Mouse (Mus musculus): ENCODE measurements around the gene Slit1. TPM values are rescaled to one million over a fixed set of nuclear protein-coding genes. Genes with fewer than 3 reads are reported as not detected.

The Slit1 gene
- total and polyA plus RNA-seq, 3 experiments: 0.16 to 0.30 TPM; not detected in 1

DNA sequence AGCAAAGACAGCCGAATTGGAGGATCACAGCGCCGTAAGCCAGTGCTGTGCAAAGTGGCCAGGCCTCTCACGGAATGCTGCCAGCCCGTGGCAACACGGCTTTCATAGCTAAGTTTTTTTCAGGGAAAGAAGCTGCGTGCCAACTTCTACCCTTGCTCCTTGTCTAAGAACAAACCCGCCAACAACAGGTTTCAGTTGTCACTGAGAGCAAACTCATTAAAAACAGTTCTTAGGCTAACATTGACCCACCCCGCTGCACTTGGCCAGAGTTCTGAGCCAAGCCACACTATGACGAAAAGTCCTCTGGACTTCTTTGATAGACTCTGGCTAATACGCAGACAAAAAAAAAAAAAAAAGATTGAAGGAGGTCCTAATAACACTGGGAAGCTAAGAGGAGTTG, 114.5 kb downstream of the Slit1 start:
- in situ Hi-C loops (cut with MboI; ENCODE audit: low pct_ligation_motif_present, low pct_unique_long_range_greater_than_20kb, low sequenced_read_pairs) (loop anchor here (10.0 kb wide), 1 partner anchor 324 kb away; no protein-coding TSS in a partner anchor), dilution Hi-C loops (cut with MboI; ENCODE audit: extremely low pct_ligation_motif_present, extremely low pct_unique_long_range_greater_than_20kb, low sequenced_read_pairs) (no loop called here)
- peaks cover 3% of the 10 kb centered on the region for H3K9me3 ChIP-seq (replicated peaks; ENCODE audit: low read length)
- no peaks in the 10 kb centered on the region for H3K36me3 ChIP-seq (replicated peaks in 1 of 2; ENCODE audit: control insufficient read depth in 1 of 2, insufficient read depth in 1 of 2, low read length in 1 of 2)
- no peak overlapping the region for H3K27ac ChIP-seq (ENCODE audit: insufficient read depth, low read depth)
- DNase-seq (ENCODE audit: extremely low read depth): no peak
- peaks cover 30% of the 10 kb centered on the region for H3K27me3 ChIP-seq (replicated peaks)
- TF ChIP-seq MEF2A (IDR thresholded peaks at IDR 0.05; ENCODE audit: borderline replicate concordance, low read depth, low read length) (no peak), RCOR1 (conservative IDR thresholded peaks at IDR 0.05; ENCODE audit: low read depth, low read length) (no peak), BHLHE40 (IDR thresholded peaks at IDR 0.05; ENCODE audit: low read depth, low read length) (no peak), E2F4 (IDR thresholded peaks at IDR 0.05; ENCODE audit: insufficient replicate concordance, low read depth, low read length) (no peak), TBP (conservative IDR thresholded peaks at IDR 0.05; ENCODE audit: low read depth, low read length) (no peak), ZNF384 (IDR thresholded peaks at IDR 0.05; ENCODE audit: low read depth, low read length) (no peak), JUND (conservative IDR thresholded peaks at IDR 0.05; ENCODE audit: low read depth, low read length) (no peak), CHD2 (IDR thresholded peaks at IDR 0.05; ENCODE audit: low read length) (no peak), MYC (IDR thresholded peaks at IDR 0.05; ENCODE audit: low read depth, low read length) (no peak), ZKSCAN1 (IDR thresholded peaks at IDR 0.05; ENCODE audit: borderline replicate concordance, low read depth, low read length) (no peak), MAX (IDR thresholded peaks at IDR 0.05; ENCODE audit: low read length) (no peak), CHD1 (IDR thresholded peaks at IDR 0.05; ENCODE audit: low read depth, low read length) (no peak), ETS1 (conservative IDR thresholded peaks at IDR 0.05; ENCODE audit: low read depth, low read length) (no peak), NELFE (IDR thresholded peaks at IDR 0.05; ENCODE audit: low read depth, low read length) (no peak)
- H3K4me1 ChIP-seq (ENCODE audit: control insufficient read depth in 1 of 2, insufficient read depth in 2 of 2): peaks cover 4% of the 10 kb centered on the region in 2 experiments; a peak in 3 of 4 replicates
- H3K4me3 ChIP-seq (replicated peaks in 1 of 3; ENCODE audit: low read depth in 2 of 3, low read length in 2 of 3, poor library complexity in 1 of 3): no peak overlapping the region
- no peak overlapping the region for H3K9ac ChIP-seq (ENCODE audit: insufficient read depth, low read depth)
- H3K4me2 ChIP-seq (ENCODE audit: insufficient read depth, low read depth, poor library complexity, severe bottlenecking): no peak overlapping the region
- no peaks in the 10 kb centered on the region for H3K79me2 ChIP-seq (replicated peaks; ENCODE audit: control insufficient read depth, extremely low read depth, insufficient read depth, poor library complexity, severe bottlenecking)

GRCm38 (mm10) chr19:41620366-41621092, 122.9 kb downstream of the Slit1 start:
- DNase-seq (ENCODE audit: extremely low read depth): no peak
- dilution Hi-C loops (cut with MboI; ENCODE audit: extremely low pct_ligation_motif_present, extremely low pct_unique_long_range_greater_than_20kb, low sequenced_read_pairs): no loop called here
- Histone ChIP-seq H3K9me3 (replicated peaks; ENCODE audit: low read length) (peaks cover 3% of the 10 kb centered on the region), H3K27ac (ENCODE audit: insufficient read depth, low read depth) (no peak overlapping the region), H3K27me3 (replicated peaks) (peaks cover 16% of the 10 kb centered on the region), H3K4me2 (ENCODE audit: insufficient read depth, low read depth, poor library complexity, severe bottlenecking) (no peak overlapping the region), H3K4me3 (replicated peaks in 1 of 3; ENCODE audit: low read depth in 2 of 3, low read length in 2 of 3, poor library complexity in 1 of 3) (no peak overlapping the region), H3K4me1 (ENCODE audit: control insufficient read depth in 1 of 2, insufficient read depth in 2 of 2) (peaks cover 12 to 39% of the 10 kb centered on the region in 2 experiments), H3K9ac (ENCODE audit: insufficient read depth, low read depth) (no peak overlapping the region), H3K79me2 (replicated peaks; ENCODE audit: control insufficient read depth, extremely low read depth, insufficient read depth, poor library complexity, severe bottlenecking) (no peaks in the 10 kb centered on the region), H3K36me3 (replicated peaks in 1 of 2; ENCODE audit: control insufficient read depth in 1 of 2, insufficient read depth in 1 of 2, low read length in 1 of 2) (no peaks in the 10 kb centered on the region)
- TF ChIP-seq SMC3 (IDR thresholded peaks at IDR 0.05; ENCODE audit: low read depth, low read length) (no peak), MAFK (IDR thresholded peaks at IDR 0.05; ENCODE audit: insufficient replicate concordance, low read length) (no peak), UBTF (IDR thresholded peaks at IDR 0.05; ENCODE audit: low read depth, low read length) (no peak), PAX5 (IDR thresholded peaks at IDR 0.05; ENCODE audit: low read length) (no peak), TCF12 (IDR thresholded peaks at IDR 0.05; ENCODE audit: low read depth, low read length) (no peak), MAZ (IDR thresholded peaks at IDR 0.05; ENCODE audit: low read depth, low read length) (no peak), CHD2 (IDR thresholded peaks at IDR 0.05; ENCODE audit: low read length) (no peak), E2F4 (IDR thresholded peaks at IDR 0.05; ENCODE audit: insufficient replicate concordance, low read depth, low read length) (no peak), USF2 (conservative IDR thresholded peaks at IDR 0.05; ENCODE audit: low read depth, low read length) (no peak), ETS1 (conservative IDR thresholded peaks at IDR 0.05; ENCODE audit: low read depth, low read length) (no peak)
- in situ Hi-C loops (cut with MboI; ENCODE audit: low pct_ligation_motif_present, low pct_unique_long_range_greater_than_20kb, low sequenced_read_pairs): loop anchor here (10.0 kb wide), 1 partner anchor 316 kb away; no protein-coding TSS in a partner anchor

All from CH12.LX (cell line).